Mouse (Mus musculus) left cerebral cortex, adult 2 months (tissue): Measurements from ENCODE around the gene Fgfr2. TPM values are rescaled to one million over a fixed set of nuclear protein-coding genes. Genes with fewer than 3 reads are reported as not detected.

ENCODE experiments used
- DNase-seq, 2 experiments: peaks; one replicate each; pipeline ENCODE4 v3.0.0; 2021 to 2022; ENCODE audit warnings: low spot score in 2 of 2, mixed read lengths in 1 of 2; ENCODE audit errors: extremely low spot score in 1 of 2
- H3K27ac ChIP-seq: fragments of 200-600 bp; 2 replicates; pipeline ENCODE4 v1.8.1; 2022
- H3K4me3 ChIP-seq: fragments of 200-600 bp; 2 replicates; pipeline ENCODE4 v1.8.1; 2022
- CTCF ChIP-seq: fragments of 200-600 bp; IDR thresholded peaks from 2 replicates; pipeline ENCODE4 v1.8.1; 2022; ENCODE audit warnings: antibody characterized with exemption, mild to moderate bottlenecking, moderate library complexity
- intact Hi-C: fragments of 180-260 bp; cut with DNase I; formaldehyde crosslinking; loops from one replicate; pipeline ENCODE4 v1.15.1; 2025
- total RNA-seq, 2 experiments: library from RNA; stranded (reverse); gene quantifications; 2 replicates each; pipeline ENCODE4 v1.2.3; 2021

The Fgfr2 gene
- total RNA-seq, 2 experiments from 2014 or later, result 47.3 to 47.4 TPM

- no peak overlapping the region for H3K4me3 ChIP-seq
- intact Hi-C loops, result no loop called here
- no peak for TF ChIP-seq CTCF
- DNase-seq, result no peak
- H3K27ac ChIP-seq, result no peak overlapping the region
Measured at GRCm38 (mm10) chr7:132091551-132091950, 1031.6 kb downstream of the Fgfr2 start.

GRCm38 (mm10) chr7:132088606-132089005, 1034.5 kb downstream of the Fgfr2 start:
- H3K27ac ChIP-seq, result peak overlapping the region; percentile 40; the same call in 1 of the 2 replicates
- no peak overlapping the region for H3K4me3 ChIP-seq
- TF ChIP-seq CTCF, result no peak; the same call in 1 of the 2 replicates
- DNase-seq, result peak in 1 of 2 experiments; percentile 28
- intact Hi-C loops, result no loop called here

DNA sequence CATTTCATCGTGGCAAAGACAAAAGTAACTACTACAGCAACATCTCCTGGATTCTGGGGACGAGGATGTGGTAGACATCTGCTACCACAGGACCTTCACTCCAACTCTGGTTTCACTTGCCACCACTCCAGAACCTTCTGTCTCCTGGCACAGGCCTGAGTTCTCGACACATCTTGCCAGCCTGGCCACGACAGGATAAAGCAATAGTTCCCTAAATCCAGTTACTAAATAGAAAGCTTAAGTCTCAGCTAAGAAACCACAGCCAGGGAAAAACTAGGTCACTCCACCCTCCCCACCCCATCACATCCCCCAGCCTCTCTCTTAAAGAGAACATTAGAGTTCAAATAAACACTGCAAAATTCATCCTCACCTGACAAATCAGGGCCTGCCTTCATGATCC, 1035.0 kb downstream of the Fgfr2 start:
- Histone ChIP-seq H3K27ac (peak overlapping the region; percentile 40; the same call in 1 of the 2 replicates), H3K4me3 (no peak overlapping the region)
- DNase-seq, result no peak
- intact Hi-C loops, result no loop called here
- no peak for TF ChIP-seq CTCF

GRCm38 (mm10) chr7:132075825-132076224, 1047.3 kb downstream of the Fgfr2 start:
- Histone ChIP-seq H3K27ac (no peak overlapping the region), H3K4me3 (no peak overlapping the region)
- intact Hi-C loops, result no loop called here
- DNase-seq, result no peak
- no peak for TF ChIP-seq CTCF

DNA sequence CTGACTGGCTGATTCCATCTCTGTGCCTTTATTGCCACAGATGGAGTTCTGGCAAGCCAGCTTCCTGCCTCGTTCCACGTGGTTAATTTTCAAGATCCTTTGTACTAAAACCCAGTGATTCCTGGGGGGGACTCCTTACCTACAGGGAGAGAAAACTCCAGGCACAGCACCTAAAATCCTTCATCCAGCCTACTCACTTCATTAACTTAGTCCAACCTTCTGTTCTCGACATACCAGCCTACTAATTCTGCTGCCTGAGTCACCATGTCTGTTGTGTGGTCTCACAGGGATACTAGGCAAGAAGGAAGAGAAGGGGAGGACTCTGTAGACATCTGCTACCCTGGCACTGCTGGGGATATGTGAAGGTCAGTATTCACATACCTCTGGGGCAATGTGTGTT, 1048.6 kb downstream of the Fgfr2 start:
- intact Hi-C loops, result no loop called here
- peak in 1 of 2 experiments; percentile 32 for DNase-seq
- no peak for TF ChIP-seq CTCF

GRCm38 (mm10) chr7:132070877-132071625, 1052.1 kb downstream of the Fgfr2 start:
- Histone ChIP-seq H3K27ac (no peak overlapping the region), H3K4me3 (no peak overlapping the region)
- intact Hi-C loops, result no loop called here
- no peak for DNase-seq
- no peak for TF ChIP-seq CTCF

More for the DNA sequence above, 1048.6 kb downstream of the Fgfr2 start:
- Histone ChIP-seq H3K27ac (no peak overlapping the region), H3K4me3 (no peak overlapping the region)

GRCm38 (mm10) chr7:132067951-132068350, 1055.2 kb downstream of the Fgfr2 start:
- Histone ChIP-seq H3K27ac (peak overlapping the region; percentile 64), H3K4me3 (no peak overlapping the region)
- intact Hi-C loops, result loop anchor here (1.0 to 5.0 kb wide), 4 partner anchors 101 to 169 kb away; partner anchors contain the start of gene Gpr26
- peak; percentile 29 to 57 for DNase-seq
- no peak; the same call in 1 of the 2 replicates for TF ChIP-seq CTCF

- Histone ChIP-seq H3K4me3 (no peak overlapping the region), H3K27ac (peak overlapping the region; percentile 45; the same call in 1 of the 2 replicates)
- DNase-seq, result no peak
- TF ChIP-seq CTCF, result no peak
- intact Hi-C loops, result loop anchor here (1.0 to 5.0 kb wide), 2 partner anchors 100 to 168 kb away; partner anchors contain the start of gene Gpr26
Measured at GRCm38 (mm10) chr7:132067511-132067910, 1055.6 kb downstream of the Fgfr2 start.

- intact Hi-C loops, result no loop called here
- no peak overlapping the region for H3K4me3 ChIP-seq
Measured at GRCm38 (mm10) chr7:132060116-132060515, 1063.0 kb downstream of the Fgfr2 start.

GRCm38 (mm10) chr7:132056565-132056964, 1066.6 kb downstream of the Fgfr2 start:
- no peak for DNase-seq
- H3K4me3 ChIP-seq, result no peak overlapping the region
- intact Hi-C loops, result no loop called here
- TF ChIP-seq CTCF, result no peak
- H3K27ac ChIP-seq, result no peak overlapping the region

More at GRCm38 (mm10) chr7:132060116-132060515, 1063.0 kb downstream of the Fgfr2 start:
- H3K27ac ChIP-seq, result no peak overlapping the region
- DNase-seq, result no peak
- no peak for TF ChIP-seq CTCF

DNA sequence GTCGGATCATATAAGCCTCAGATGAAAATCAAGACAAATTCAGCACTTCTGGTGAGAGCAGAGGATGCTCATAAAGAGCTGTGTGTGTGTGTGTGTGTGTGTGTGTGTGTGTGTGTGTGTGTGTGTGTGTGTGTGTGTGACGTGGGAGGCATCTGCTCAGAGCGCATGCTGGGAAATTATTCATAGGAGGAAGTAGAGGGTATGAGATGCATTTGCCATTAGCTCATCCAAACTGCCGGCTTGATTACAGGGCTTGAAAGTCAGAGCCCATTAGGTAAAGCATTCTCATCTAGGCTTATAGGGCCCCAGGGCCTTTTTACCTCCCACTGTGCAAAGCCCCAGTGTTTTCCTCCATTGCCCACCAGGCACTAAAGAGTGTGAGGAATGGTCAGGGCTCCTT, 1076.5 kb downstream of the Fgfr2 start:
- Histone ChIP-seq H3K27ac (no peak overlapping the region), H3K4me3 (no peak overlapping the region)
- intact Hi-C loops, result no loop called here
- no peak for DNase-seq
- TF ChIP-seq CTCF, result no peak

DNA sequence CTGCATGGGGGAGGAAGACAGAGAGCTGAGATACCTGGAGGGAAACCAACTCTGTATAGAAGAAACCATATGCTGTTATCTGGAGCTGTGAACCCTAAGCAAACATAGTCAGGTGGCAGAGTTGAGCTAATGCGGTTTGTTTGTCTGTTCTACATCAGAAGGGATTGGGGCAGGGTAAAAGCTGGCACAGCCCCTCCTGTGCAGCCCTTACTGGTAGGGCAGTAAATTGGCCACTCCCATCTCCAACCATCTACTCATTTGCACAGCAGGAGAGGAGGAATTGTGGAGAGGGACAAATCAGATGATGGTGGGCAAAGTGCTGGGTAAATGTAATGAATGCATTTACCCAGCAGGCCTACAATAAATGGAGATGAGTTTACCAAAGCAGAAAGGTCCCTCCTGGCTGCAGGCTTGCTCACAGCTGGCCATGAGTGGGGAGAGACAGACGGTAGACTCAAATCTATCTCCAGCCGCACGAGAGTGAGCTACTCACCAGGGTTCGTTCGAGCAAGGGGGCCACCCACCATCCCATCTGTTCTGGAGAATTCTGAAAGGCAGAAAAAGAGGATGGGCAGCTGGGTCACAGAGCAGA, 1091.1 kb downstream of the Fgfr2 start:
- intact Hi-C loops, result no loop called here
- TF ChIP-seq CTCF, result no peak
- peak overlapping the region; percentile 77 for H3K27ac ChIP-seq

DNA sequence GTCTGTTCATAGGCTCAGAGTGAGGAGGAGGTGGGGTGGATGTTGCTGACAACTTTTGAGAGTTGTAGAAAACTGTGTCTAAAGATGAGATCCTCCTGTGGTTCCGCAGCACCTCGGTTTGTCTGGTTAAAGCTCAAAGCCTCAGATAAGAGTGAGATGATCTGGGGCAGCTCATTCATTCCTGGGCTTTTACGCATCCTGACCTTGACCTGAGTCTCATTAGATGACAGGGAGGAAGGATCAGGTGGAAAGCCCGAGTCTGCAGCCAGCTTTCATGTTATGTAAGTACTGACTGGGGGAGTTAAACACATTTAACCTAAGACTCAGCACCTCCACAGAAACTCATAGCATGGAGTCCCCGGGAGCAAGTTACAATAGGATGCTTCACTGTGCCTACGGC, 1096.5 kb downstream of the Fgfr2 start:
- TF ChIP-seq CTCF, result no peak
- Histone ChIP-seq H3K4me3 (no peak overlapping the region), H3K27ac (no peak overlapping the region)
- intact Hi-C loops, result no loop called here
- no peak for DNase-seq

More for the DNA sequence above, 1091.1 kb downstream of the Fgfr2 start:
- no peak for DNase-seq
- no peak overlapping the region for H3K4me3 ChIP-seq
